Mouse (Mus musculus): Measurements from ENCODE around the gene Lemd1.

DNA sequence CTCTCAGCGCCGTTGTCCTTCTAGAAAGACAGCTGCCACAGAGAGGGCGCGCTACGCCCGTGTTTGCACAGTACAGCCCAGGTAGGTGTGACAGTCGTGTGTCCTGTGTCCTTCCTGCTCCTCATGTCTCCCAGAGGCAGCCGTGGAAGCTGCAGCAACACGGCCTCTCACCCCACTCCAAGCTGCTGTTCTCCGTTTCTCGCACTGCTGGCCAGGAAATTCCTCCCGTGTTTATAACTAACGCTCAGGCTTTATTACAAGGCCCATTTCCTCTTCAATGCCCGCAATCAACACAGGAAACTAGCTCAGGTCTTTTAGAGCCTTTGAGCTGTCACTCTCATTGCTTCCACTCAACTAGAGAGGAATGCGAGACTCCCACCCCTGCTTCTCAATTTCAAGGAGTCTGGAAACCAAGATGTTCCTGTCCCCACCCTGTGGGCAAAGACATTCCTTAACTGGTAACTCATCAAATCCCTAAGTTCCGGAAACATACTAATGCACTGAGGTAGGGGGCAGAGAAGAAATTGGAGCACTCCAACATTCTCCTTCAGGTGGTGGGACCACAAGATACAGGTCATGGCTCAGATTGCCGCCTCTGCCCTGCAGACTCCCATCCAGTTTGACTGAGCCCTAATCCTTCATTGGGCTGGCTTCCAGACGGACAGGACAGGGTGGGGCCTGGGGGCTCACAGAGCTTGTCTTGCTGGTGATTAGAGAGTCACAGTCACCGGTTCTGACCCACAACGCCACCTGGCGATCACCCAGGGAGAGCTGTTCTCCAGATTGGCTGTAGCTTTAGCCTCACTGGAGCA lies 101.3 kb downstream of the Lemd1 start:
- no peak for TF ChIP-seq POLR2A (IDR thresholded peaks at IDR 0.05; ENCODE audit: borderline replicate concordance, extremely low read depth, low read depth, low read length)
- peak; percentile 54; the same call in 1 of the 2 replicates for TF ChIP-seq CTCF (IDR thresholded peaks at IDR 0.05; ENCODE audit: insufficient read depth, low read length)

Data from lung, adult 2 months (tissue).